Mouse (Mus musculus): ENCODE measurements around the gene Pth2. TPM values are rescaled to one million over a fixed set of nuclear protein-coding genes. Genes with fewer than 3 reads are reported as not detected.

Pth2 gene
- total RNA-seq, 1 experiment = 0.54 TPM

- in situ Hi-C loops (cut with MboI; ENCODE audit: low sequenced_read_pairs in 2 of 2, unreplicated experiment in 2 of 2) = no loop called here
- H3K27ac ChIP-seq (ENCODE audit: insufficient read depth, low read depth, low read length, poor library complexity, severe bottlenecking) = no peak overlapping the region
Observed at GRCm38 (mm10) chr7:45224826-45225225, 44.0 kb downstream of the Pth2 start.

GRCm38 (mm10) chr7:45226421-45226820 lies 45.6 kb downstream of the Pth2 start:
- no peak for DNase-seq (ENCODE audit: low read depth, low spot score)
- no peak overlapping the region for H3K27ac ChIP-seq (ENCODE audit: insufficient read depth, low read depth, low read length, poor library complexity, severe bottlenecking)
- in situ Hi-C loops (cut with MboI; ENCODE audit: low sequenced_read_pairs in 2 of 2, unreplicated experiment in 2 of 2) = no loop called here

More at GRCm38 (mm10) chr7:45224826-45225225, 44.0 kb downstream of the Pth2 start:
- Histone ChIP-seq H3K4me3 (ENCODE audit: insufficient read depth in 1 of 2, low read depth in 1 of 2, low read length in 2 of 2, poor library complexity in 1 of 2, severe bottlenecking in 1 of 2) (no peak overlapping the region), H3K4me1 (ENCODE audit: control insufficient read depth in 2 of 2, insufficient read depth in 2 of 2, low read length in 2 of 2, poor library complexity in 1 of 2) (peaks cover 0 to 11% of the 10 kb centered on the region in 2 experiments; a peak in 2 of 4 replicates), H3K9me3 (ENCODE audit: control insufficient read depth, insufficient read depth, low read depth, low read length) (no peaks in the 10 kb centered on the region), H3K36me3 (ENCODE audit: control insufficient read depth, insufficient read depth, low read length, poor library complexity, severe bottlenecking) (peaks cover 47% of the 10 kb centered on the region), H3K9ac (ENCODE audit: insufficient read depth, low read depth, low read length, poor library complexity, severe bottlenecking) (no peak overlapping the region)
- TF ChIP-seq ZNF384 (IDR thresholded peaks at IDR 0.05; ENCODE audit: low read depth, low read length) = no peak
- TF ChIP-seq HCFC1 (IDR thresholded peaks at IDR 0.05; ENCODE audit: borderline replicate concordance, insufficient read depth, low read length) = no peak
- no peak for TF ChIP-seq ZC3H11A (IDR thresholded peaks at IDR 0.05; ENCODE audit: borderline replicate concordance, low read depth, low read length)
- no peak for DNase-seq (ENCODE audit: low read depth, low spot score)

DNA sequence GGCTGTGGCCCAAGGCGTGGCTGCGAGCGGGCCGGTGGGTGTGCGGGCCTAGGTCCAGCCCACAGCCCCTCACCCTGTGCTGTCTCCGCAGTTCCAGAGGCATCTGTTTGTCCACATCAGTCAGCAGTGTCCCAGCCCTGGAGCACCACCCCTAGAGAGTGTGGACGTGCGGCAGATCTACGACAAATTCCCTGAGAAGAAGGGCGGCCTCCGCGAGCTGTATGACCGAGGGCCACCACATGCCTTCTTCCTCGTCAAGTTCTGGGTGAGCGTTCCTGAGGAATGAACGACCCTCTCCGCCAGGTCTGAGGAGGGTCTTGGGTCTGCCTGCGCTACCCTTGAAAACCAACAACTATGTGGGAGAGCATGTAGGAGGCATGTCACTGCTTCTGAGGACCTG lies 47.8 kb downstream of the Pth2 start:
- TF ChIP-seq ZC3H11A (IDR thresholded peaks at IDR 0.05; ENCODE audit: borderline replicate concordance, low read depth, low read length) (no peak), HCFC1 (IDR thresholded peaks at IDR 0.05; ENCODE audit: borderline replicate concordance, insufficient read depth, low read length) (no peak), ZNF384 (IDR thresholded peaks at IDR 0.05; ENCODE audit: low read depth, low read length) (no peak), MAFK (IDR thresholded peaks at IDR 0.05; ENCODE audit: insufficient read depth, low read depth, low read length) (no peak), CHD2 (IDR thresholded peaks at IDR 0.05; ENCODE audit: low read depth, low read length) (no peak)
- Histone ChIP-seq H3K4me3 (ENCODE audit: insufficient read depth in 1 of 2, low read depth in 1 of 2, low read length in 2 of 2, poor library complexity in 1 of 2, severe bottlenecking in 1 of 2) (peak overlapping the region; percentile 22 to 41; a peak in 2 of 4 replicates), H3K36me3 (ENCODE audit: control insufficient read depth, insufficient read depth, low read length, poor library complexity, severe bottlenecking) (peaks cover 50% of the 10 kb centered on the region), H3K9me3 (ENCODE audit: control insufficient read depth, insufficient read depth, low read depth, low read length) (no peaks in the 10 kb centered on the region), H3K4me1 (ENCODE audit: control insufficient read depth in 2 of 2, insufficient read depth in 2 of 2, low read length in 2 of 2, poor library complexity in 1 of 2) (peaks cover 2 to 12% of the 10 kb centered on the region in 2 experiments; a peak in 3 of 4 replicates), H3K9ac (ENCODE audit: insufficient read depth, low read depth, low read length, poor library complexity, severe bottlenecking) (peak overlapping the region; percentile 26; the same call in 1 of the 2 replicates), H3K27ac (ENCODE audit: insufficient read depth, low read depth, low read length, poor library complexity, severe bottlenecking) (peak overlapping the region; percentile 29; the same call in 1 of the 2 replicates)
- in situ Hi-C loops (cut with MboI; ENCODE audit: low sequenced_read_pairs in 2 of 2, unreplicated experiment in 2 of 2) = no loop called here
- no peak for DNase-seq (ENCODE audit: low read depth, low spot score)

More at GRCm38 (mm10) chr7:45226421-45226820, 45.6 kb downstream of the Pth2 start:
- no peak for TF ChIP-seq CHD2 (IDR thresholded peaks at IDR 0.05; ENCODE audit: low read depth, low read length)
- no peaks in the 10 kb centered on the region for H3K9me3 ChIP-seq (ENCODE audit: control insufficient read depth, insufficient read depth, low read depth, low read length)
- H3K36me3 ChIP-seq (ENCODE audit: control insufficient read depth, insufficient read depth, low read length, poor library complexity, severe bottlenecking) = peaks cover 43% of the 10 kb centered on the region
- H3K4me3 ChIP-seq (ENCODE audit: insufficient read depth in 1 of 2, low read depth in 1 of 2, low read length in 2 of 2, poor library complexity in 1 of 2, severe bottlenecking in 1 of 2) = no peak overlapping the region
- peaks cover 0 to 12% of the 10 kb centered on the region in 2 experiments; a peak in 2 of 4 replicates for H3K4me1 ChIP-seq (ENCODE audit: control insufficient read depth in 2 of 2, insufficient read depth in 2 of 2, low read length in 2 of 2, poor library complexity in 1 of 2)
- no peak overlapping the region for H3K9ac ChIP-seq (ENCODE audit: insufficient read depth, low read depth, low read length, poor library complexity, severe bottlenecking)

- peaks cover 49% of the 10 kb centered on the region for H3K36me3 ChIP-seq (ENCODE audit: control insufficient read depth, insufficient read depth, low read length, poor library complexity, severe bottlenecking)
Observed at GRCm38 (mm10) chr7:45229046-45229445, 48.3 kb downstream of the Pth2 start.

DNA sequence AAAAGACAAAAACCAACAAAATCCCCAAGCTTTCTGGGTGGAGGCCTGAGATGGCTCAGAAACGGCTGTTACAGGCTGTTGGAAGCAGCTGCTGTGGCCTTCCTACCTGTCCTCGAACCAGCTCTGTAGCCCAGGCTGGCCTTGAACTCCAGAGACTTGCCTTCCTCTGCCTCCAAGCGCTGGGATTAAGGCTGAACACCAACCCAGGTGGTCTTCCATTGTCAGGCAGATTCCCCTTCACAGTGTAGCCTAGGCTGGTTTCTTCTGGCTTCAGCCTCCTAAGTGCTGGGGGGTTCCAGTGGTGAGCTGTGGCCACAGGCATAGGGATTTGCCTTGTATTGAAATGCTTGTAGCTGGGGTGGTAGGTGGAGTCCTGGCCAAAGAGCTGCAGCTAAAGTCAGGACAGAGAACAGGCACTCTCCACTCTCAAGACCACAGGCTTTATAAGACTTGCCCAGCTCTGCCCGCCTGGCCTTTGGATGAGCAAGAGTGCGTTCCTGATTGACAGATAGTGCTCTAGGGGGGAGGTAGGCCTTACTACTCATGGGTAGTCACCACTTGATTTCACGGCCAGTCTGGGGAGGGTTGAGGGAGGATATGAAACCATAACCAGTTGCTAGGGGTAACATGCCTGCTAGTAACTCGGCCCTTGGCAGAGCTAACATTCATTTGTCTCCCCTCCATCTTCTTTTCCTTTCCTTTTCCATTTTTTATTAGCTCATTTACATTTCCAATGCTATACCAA lies 48.8 kb downstream of the Pth2 start:
- Histone ChIP-seq H3K4me1 (ENCODE audit: control insufficient read depth in 2 of 2, insufficient read depth in 2 of 2, low read length in 2 of 2, poor library complexity in 1 of 2) (peaks cover 7 to 14% of the 10 kb centered on the region in 2 experiments), H3K9ac (ENCODE audit: insufficient read depth, low read depth, low read length, poor library complexity, severe bottlenecking) (no peak overlapping the region), H3K27ac (ENCODE audit: insufficient read depth, low read depth, low read length, poor library complexity, severe bottlenecking) (no peak overlapping the region; the same call in 1 of the 2 replicates), H3K36me3 (ENCODE audit: control insufficient read depth, insufficient read depth, low read length, poor library complexity, severe bottlenecking) (peaks cover 47% of the 10 kb centered on the region), H3K4me3 (ENCODE audit: insufficient read depth in 1 of 2, low read depth in 1 of 2, low read length in 2 of 2, poor library complexity in 1 of 2, severe bottlenecking in 1 of 2) (no peak overlapping the region), H3K9me3 (ENCODE audit: control insufficient read depth, insufficient read depth, low read depth, low read length) (no peaks in the 10 kb centered on the region)
- DNase-seq (ENCODE audit: low read depth, low spot score) = no peak
- TF ChIP-seq MAFK (IDR thresholded peaks at IDR 0.05; ENCODE audit: insufficient read depth, low read depth, low read length) (no peak), HCFC1 (IDR thresholded peaks at IDR 0.05; ENCODE audit: borderline replicate concordance, insufficient read depth, low read length) (no peak), ZC3H11A (IDR thresholded peaks at IDR 0.05; ENCODE audit: borderline replicate concordance, low read depth, low read length) (no peak), CHD2 (IDR thresholded peaks at IDR 0.05; ENCODE audit: low read depth, low read length) (no peak), ZNF384 (IDR thresholded peaks at IDR 0.05; ENCODE audit: low read depth, low read length) (no peak)
- in situ Hi-C loops (cut with MboI; ENCODE audit: low sequenced_read_pairs in 2 of 2, unreplicated experiment in 2 of 2) = no loop called here

More at GRCm38 (mm10) chr7:45229046-45229445, 48.3 kb downstream of the Pth2 start:
- no peak for DNase-seq (ENCODE audit: low read depth, low spot score)
- Histone ChIP-seq H3K9ac (ENCODE audit: insufficient read depth, low read depth, low read length, poor library complexity, severe bottlenecking) (peak overlapping the region; percentile 26; the same call in 1 of the 2 replicates), H3K4me3 (ENCODE audit: insufficient read depth in 1 of 2, low read depth in 1 of 2, low read length in 2 of 2, poor library complexity in 1 of 2, severe bottlenecking in 1 of 2) (no peak overlapping the region), H3K27ac (ENCODE audit: insufficient read depth, low read depth, low read length, poor library complexity, severe bottlenecking) (peak overlapping the region; percentile 29), H3K9me3 (ENCODE audit: control insufficient read depth, insufficient read depth, low read depth, low read length) (no peaks in the 10 kb centered on the region), H3K4me1 (ENCODE audit: control insufficient read depth in 2 of 2, insufficient read depth in 2 of 2, low read length in 2 of 2, poor library complexity in 1 of 2) (peaks cover 7 to 14% of the 10 kb centered on the region in 2 experiments)
- TF ChIP-seq HCFC1 (IDR thresholded peaks at IDR 0.05; ENCODE audit: borderline replicate concordance, insufficient read depth, low read length) = no peak
- in situ Hi-C loops (cut with MboI; ENCODE audit: low sequenced_read_pairs in 2 of 2, unreplicated experiment in 2 of 2) = no loop called here

Data from ES-E14 (cell line).